Mouse (Mus musculus): ENCODE results near the gene Nr2e1. TPM values are rescaled to one million over a fixed set of nuclear protein-coding genes. Genes with fewer than 3 reads are reported as not detected.

The Nr2e1 gene
- not detected in 2 replicates for polyA plus RNA-seq (2015; fragmentation: Nextera tagmentation; extraction: Ambion mirVana)

- Histone ChIP-seq H3K9ac (ENCODE audit: low read depth, low read length) (no peak within 1 kb of the TSS), H3K27ac (ENCODE audit: low read length) (no peak within 1 kb of the TSS), H3K9me3 (replicated peaks; ENCODE audit: control insufficient read depth, low read length) (no peaks in the 10 kb centered on the region), H3K36me3 (ENCODE audit: control insufficient read depth, insufficient read depth) (no peaks in the 10 kb centered on the region), H3K4me3 (ENCODE audit: low read depth, low read length) (no peak within 1 kb of the TSS), H3K27me3 (ENCODE audit: control insufficient read depth, insufficient read depth, low read depth, low read length) (peaks cover 99% of the 10 kb centered on the region), H3K4me1 (ENCODE audit: control insufficient read depth, low read depth, low read length) (no peaks in the 10 kb centered on the region; the same call in 1 of the 2 replicates), H3K4me2 (ENCODE audit: low read depth, low read length) (no peak within 1 kb of the TSS)
- ATAC-seq (ENCODE audit: low read depth) = no peak
- 2% methylated on average over 43 of the region's 43 CpGs for WGBS (ENCODE audit: insufficient replicate concordance)
These were observed at the start of gene Nr2e1, which contains the start of gene Ostm1 for GRCm38 (mm10) chr10:42583157-42583872. Gene Nr2e1 (minus strand): TSS chr10:42583632. Gene Ostm1 (plus strand): TSS chr10:42583822.

DNA sequence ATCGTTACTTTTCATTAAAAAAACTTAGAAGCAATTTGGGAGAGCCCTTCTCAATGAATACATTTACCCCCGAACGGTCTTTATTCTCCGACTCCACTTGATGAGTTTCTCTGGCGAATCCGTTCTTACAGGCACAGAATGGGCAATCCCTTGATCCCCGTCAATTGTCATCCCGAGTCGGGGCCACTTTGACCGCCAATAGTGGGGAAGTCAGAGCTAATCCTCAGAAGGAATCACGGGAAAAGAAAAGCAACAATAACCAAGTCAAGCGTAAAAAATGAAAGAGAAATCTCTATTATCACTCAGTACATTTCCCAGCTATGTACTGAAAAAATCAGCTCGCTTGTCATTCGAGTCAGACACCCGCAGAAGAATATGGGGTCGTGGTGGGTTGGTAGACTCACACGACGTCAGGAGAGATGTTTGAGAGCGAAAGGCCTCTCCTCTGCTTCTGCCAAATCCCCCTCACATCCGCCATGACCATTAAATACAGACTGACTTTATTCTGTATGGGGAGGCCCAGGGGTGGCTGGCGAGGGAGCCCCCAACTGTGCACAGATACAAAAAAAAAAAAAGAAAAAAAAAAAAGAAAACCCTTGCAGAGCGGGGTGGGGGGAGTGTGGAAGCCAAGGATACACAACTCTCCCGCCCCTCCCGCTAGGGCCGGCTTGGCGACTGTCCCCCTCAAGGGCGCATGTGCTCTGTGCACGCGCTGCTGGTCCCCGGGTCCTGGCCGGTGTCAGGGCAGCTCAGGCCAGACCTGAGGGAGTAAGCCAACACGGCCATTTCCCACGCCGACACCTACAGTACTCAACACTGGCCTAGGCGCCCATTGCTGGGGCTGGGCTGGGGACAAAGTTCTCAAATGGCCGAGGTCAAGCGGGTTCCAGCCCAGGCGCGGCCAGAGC is 49.3 kb upstream of the Nr2e1 start:
- peaks cover 4% of the 10 kb centered on the region; the same call in 1 of the 2 replicates for H3K4me1 ChIP-seq (ENCODE audit: control insufficient read depth, low read depth, low read length)
- H3K27ac ChIP-seq (ENCODE audit: low read length) = no peak overlapping the region
- no peak overlapping the region for H3K9ac ChIP-seq (ENCODE audit: low read depth, low read length)
- peak overlapping the region; percentile 46 for H3K4me3 ChIP-seq (ENCODE audit: low read depth, low read length)
- peak overlapping the region; percentile 46 for H3K4me2 ChIP-seq (ENCODE audit: low read depth, low read length)
- no peak for ATAC-seq (ENCODE audit: low read depth)
- WGBS (ENCODE audit: insufficient replicate concordance) = 2% methylated on average over 39 of the region's 39 CpGs
- no peaks in the 10 kb centered on the region for H3K36me3 ChIP-seq (ENCODE audit: control insufficient read depth, insufficient read depth)
- no peaks in the 10 kb centered on the region for H3K9me3 ChIP-seq (replicated peaks; ENCODE audit: control insufficient read depth, low read length)
- H3K27me3 ChIP-seq (ENCODE audit: control insufficient read depth, insufficient read depth, low read depth, low read length) = peaks cover 99% of the 10 kb centered on the region

DNA sequence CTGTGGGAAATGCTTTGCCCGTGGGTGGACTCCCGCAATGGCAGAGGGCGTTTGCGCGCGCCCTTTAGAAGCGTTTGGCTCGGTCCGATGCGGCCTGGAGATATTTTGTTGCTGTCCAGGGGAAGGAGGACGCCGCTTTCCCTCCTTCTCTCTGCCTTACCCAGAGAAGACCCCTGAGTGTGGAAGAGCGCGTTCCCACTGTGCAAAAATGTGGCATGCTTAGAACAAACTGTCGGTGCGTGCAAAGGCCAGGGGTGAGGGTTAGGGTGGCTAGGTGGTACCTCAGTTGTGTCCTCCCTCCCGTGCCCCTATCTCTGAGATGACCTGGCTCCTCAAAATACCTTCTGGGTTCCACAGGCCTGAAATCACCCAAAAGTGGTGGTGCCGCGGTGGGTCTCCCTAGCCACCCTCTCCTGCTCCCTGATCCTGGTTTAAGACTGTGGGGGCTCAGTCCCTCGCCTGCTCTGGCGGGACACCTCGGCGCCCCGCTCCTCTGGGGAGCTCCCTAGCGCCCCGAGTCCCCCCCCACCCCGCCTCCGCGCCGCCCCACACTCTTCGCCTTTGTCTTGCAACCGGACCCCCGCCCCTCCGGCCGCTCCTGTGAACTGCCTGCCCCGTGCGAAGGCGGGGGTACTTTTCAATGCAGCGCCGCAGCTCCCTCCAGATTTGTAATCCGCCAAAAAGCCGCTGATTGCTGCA is 48.5 kb upstream of the Nr2e1 start:
- H3K27ac ChIP-seq (ENCODE audit: low read length) = no peak overlapping the region
- H3K4me2 ChIP-seq (ENCODE audit: low read depth, low read length) = peak overlapping the region; percentile 46
- no peaks in the 10 kb centered on the region for H3K36me3 ChIP-seq (ENCODE audit: control insufficient read depth, insufficient read depth)
- under 1% methylated on average over 42 of the region's 42 CpGs for WGBS (ENCODE audit: insufficient replicate concordance)
- H3K27me3 ChIP-seq (ENCODE audit: control insufficient read depth, insufficient read depth, low read depth, low read length) = peaks cover 98% of the 10 kb centered on the region
- H3K9ac ChIP-seq (ENCODE audit: low read depth, low read length) = no peak overlapping the region
- no peaks in the 10 kb centered on the region for H3K9me3 ChIP-seq (replicated peaks; ENCODE audit: control insufficient read depth, low read length)
- peaks cover 4% of the 10 kb centered on the region; the same call in 1 of the 2 replicates for H3K4me1 ChIP-seq (ENCODE audit: control insufficient read depth, low read depth, low read length)
- no peak overlapping the region for H3K4me3 ChIP-seq (ENCODE audit: low read depth, low read length)
- no peak for ATAC-seq (ENCODE audit: low read depth)

GRCm38 (mm10) chr10:42630596-42631355 is 47.3 kb upstream of the Nr2e1 start:
- Histone ChIP-seq H3K4me1 (ENCODE audit: control insufficient read depth, low read depth, low read length) (peaks cover 10% of the 10 kb centered on the region), H3K4me2 (ENCODE audit: low read depth, low read length) (no peak overlapping the region), H3K27me3 (ENCODE audit: control insufficient read depth, insufficient read depth, low read depth, low read length) (peaks cover 87% of the 10 kb centered on the region), H3K9ac (ENCODE audit: low read depth, low read length) (no peak overlapping the region), H3K4me3 (ENCODE audit: low read depth, low read length) (no peak overlapping the region), H3K27ac (ENCODE audit: low read length) (no peak overlapping the region), H3K36me3 (ENCODE audit: control insufficient read depth, insufficient read depth) (no peaks in the 10 kb centered on the region), H3K9me3 (replicated peaks; ENCODE audit: control insufficient read depth, low read length) (no peaks in the 10 kb centered on the region)
- WGBS (ENCODE audit: insufficient replicate concordance) = 4% methylated on average over 19 of the region's 19 CpGs
- no peak for ATAC-seq (ENCODE audit: low read depth)

- Histone ChIP-seq H3K4me3 (ENCODE audit: low read depth, low read length) (no peak overlapping the region), H3K4me2 (ENCODE audit: low read depth, low read length) (no peak overlapping the region), H3K9ac (ENCODE audit: low read depth, low read length) (no peak overlapping the region), H3K27me3 (ENCODE audit: control insufficient read depth, insufficient read depth, low read depth, low read length) (peaks cover 46% of the 10 kb centered on the region), H3K9me3 (replicated peaks; ENCODE audit: control insufficient read depth, low read length) (no peaks in the 10 kb centered on the region), H3K27ac (ENCODE audit: low read length) (peak overlapping the region; percentile 48), H3K36me3 (ENCODE audit: control insufficient read depth, insufficient read depth) (no peaks in the 10 kb centered on the region), H3K4me1 (ENCODE audit: control insufficient read depth, low read depth, low read length) (peaks cover 13% of the 10 kb centered on the region)
- WGBS (ENCODE audit: insufficient replicate concordance) = 39% methylated on average over 2 of the region's 2 CpGs
- ATAC-seq (ENCODE audit: low read depth) = peak; percentile 99
These were observed 42.5 kb upstream of the Nr2e1 start for GRCm38 (mm10) chr10:42625907-42626306.

DNA sequence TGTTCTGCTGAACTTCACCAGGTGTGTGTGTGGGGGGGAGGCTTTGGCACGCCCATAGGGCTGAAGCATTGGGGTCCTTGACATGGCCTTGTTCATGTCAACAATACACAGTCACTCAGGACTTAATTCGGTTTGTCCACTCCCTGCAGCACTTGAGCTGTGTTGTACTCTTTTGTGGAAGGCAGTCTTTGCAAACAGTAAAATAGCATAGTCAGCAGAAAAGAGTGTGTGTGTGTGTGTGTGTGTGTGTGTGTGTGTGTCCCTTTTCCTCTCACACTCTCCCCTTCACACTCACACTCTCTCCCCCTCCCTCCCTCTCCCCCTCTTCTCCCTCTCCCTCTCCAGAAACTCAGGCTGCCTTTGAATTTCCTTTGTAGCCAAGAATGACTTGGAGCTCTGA is 34.9 kb upstream of the Nr2e1 start:
- peaks cover 52% of the 10 kb centered on the region for H3K27me3 ChIP-seq (ENCODE audit: control insufficient read depth, insufficient read depth, low read depth, low read length)
- WGBS (ENCODE audit: insufficient replicate concordance) = 34% methylated on average over 2 of the region's 2 CpGs
- ATAC-seq (ENCODE audit: low read depth) = no peak
- H3K9me3 ChIP-seq (replicated peaks; ENCODE audit: control insufficient read depth, low read length) = no peaks in the 10 kb centered on the region
- H3K4me1 ChIP-seq (ENCODE audit: control insufficient read depth, low read depth, low read length) = no peaks in the 10 kb centered on the region; the same call in 1 of the 2 replicates
- no peak overlapping the region for H3K9ac ChIP-seq (ENCODE audit: low read depth, low read length)
- no peak overlapping the region for H3K27ac ChIP-seq (ENCODE audit: low read length)
- no peaks in the 10 kb centered on the region for H3K36me3 ChIP-seq (ENCODE audit: control insufficient read depth, insufficient read depth)
- no peak overlapping the region for H3K4me3 ChIP-seq (ENCODE audit: low read depth, low read length)
- H3K4me2 ChIP-seq (ENCODE audit: low read depth, low read length) = no peak overlapping the region

- Histone ChIP-seq H3K9me3 (replicated peaks; ENCODE audit: control insufficient read depth, low read length) (no peaks in the 10 kb centered on the region; the same call in 1 of the 2 replicates), H3K4me3 (ENCODE audit: low read depth, low read length) (no peak overlapping the region), H3K27me3 (ENCODE audit: control insufficient read depth, insufficient read depth, low read depth, low read length) (peaks cover 81% of the 10 kb centered on the region), H3K9ac (ENCODE audit: low read depth, low read length) (no peak overlapping the region), H3K4me1 (ENCODE audit: control insufficient read depth, low read depth, low read length) (no peaks in the 10 kb centered on the region; the same call in 1 of the 2 replicates), H3K4me2 (ENCODE audit: low read depth, low read length) (no peak overlapping the region), H3K36me3 (ENCODE audit: control insufficient read depth, insufficient read depth) (no peaks in the 10 kb centered on the region), H3K27ac (ENCODE audit: low read length) (no peak overlapping the region)
- 8% methylated on average over 9 of the region's 9 CpGs for WGBS (ENCODE audit: insufficient replicate concordance)
- ATAC-seq (ENCODE audit: low read depth) = no peak
These were observed 31.3 kb upstream of the Nr2e1 start for GRCm38 (mm10) chr10:42614766-42615165.
